Mouse (Mus musculus): ENCODE measurements around the gene Nrip1.

- TF ChIP-seq ZC3H11A (IDR thresholded peaks at IDR 0.05; ENCODE audit: borderline replicate concordance, low read depth, low read length): no peak
- TF ChIP-seq ZNF384 (IDR thresholded peaks at IDR 0.05; ENCODE audit: low read depth, low read length): no peak
Observed at GRCm38 (mm10) chr16:76362982-76363381, 10.6 kb downstream of the Nrip1 start.
